Mouse (Mus musculus) megakaryocyte, embryonic 14.5 days (primary cell): ENCODE data around the gene Mthfs.
"Not testable (repeated sequence)": the region's sequence is repeated elsewhere in the genome, so short reads cannot be mapped to it uniquely, and the experiment has no call there.

Experiments
- FLI1 ChIP-seq: IDR thresholded peaks from 2 replicates; pipeline ENCODE4 v1.6.1; 2012; ENCODE audit warnings: low read length, inconsistent platforms, mixed read lengths
- GATA1 ChIP-seq: IDR thresholded peaks from 3 replicates; pipeline ENCODE4 v1.6.1; 2012; ENCODE audit warnings: mixed read lengths, low read length, inconsistent platforms, borderline replicate concordance

- TF ChIP-seq GATA1, FLI1: not testable (repeated sequence)
Measured at GRCm38 (mm10) chr9:89198969-89199416, 11.5 kb upstream of the Mthfs start, which contains the start of the genes Bcl2a1b and Gm29094.
